Mouse (Mus musculus) heart, adult 2 months (tissue): ENCODE data around the gene Olfr623.

Source experiments
- CTCF ChIP-seq: fragments of 200-600 bp; IDR thresholded peaks from 2 replicates; pipeline ENCODE4 v1.8.1; 2022; ENCODE audit warnings: antibody characterized with exemption, mild to moderate bottlenecking, moderate library complexity
- EP300 ChIP-seq: fragments of 200-500 bp; IDR thresholded peaks from 2 replicates; pipeline ENCODE4 v1.6.1; 2011; ENCODE audit warnings: low read depth, low read length, control low read depth; ENCODE audit not compliant: insufficient read depth

DNA sequence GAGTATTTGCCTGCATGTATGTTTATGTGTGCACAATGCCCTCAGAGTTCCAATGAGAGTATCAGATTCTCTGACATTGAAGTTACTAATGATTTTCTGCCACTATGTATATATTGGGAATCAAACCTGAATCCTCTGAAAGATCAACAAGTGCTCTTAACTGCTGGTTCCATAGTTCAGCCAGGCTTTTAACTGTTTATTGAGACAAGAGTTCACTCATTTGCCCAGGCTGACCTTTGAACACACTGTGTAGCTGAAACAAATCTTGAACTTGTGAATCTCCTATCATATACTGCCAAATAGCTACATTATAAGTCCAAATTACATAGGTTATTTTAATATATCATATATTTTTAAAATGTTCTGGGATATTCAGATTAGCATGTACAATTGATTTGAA, 26.7 kb downstream of the Olfr623 start:
- TF ChIP-seq EP300, result no peak
- TF ChIP-seq CTCF, result no peak
